Mouse (Mus musculus): ENCODE results near the gene Igdcc4.

DNA sequence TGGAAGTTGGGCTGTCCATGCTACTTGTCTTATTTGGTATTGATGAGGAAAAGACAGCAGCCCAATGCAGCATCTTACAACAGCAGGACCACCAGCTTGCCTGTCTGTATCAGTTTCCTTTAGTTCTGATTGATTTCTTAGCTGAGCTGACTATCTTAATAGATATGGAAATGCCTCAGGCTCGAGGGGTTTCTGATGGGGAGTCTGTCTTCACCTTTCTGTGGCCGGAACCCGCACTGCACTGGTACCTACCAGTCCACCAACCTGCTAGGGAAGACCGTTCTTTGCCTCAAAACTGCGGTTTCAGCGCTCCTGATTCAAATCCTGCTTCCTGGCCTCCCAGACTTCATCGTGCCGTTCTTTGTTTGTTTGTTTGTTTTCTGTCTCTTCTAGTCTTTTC is 60.6 kb downstream of the Igdcc4 start:
- TF ChIP-seq ZNF384 (IDR thresholded peaks at IDR 0.05; ENCODE audit: low read depth, low read length): no peak
- no peak for TF ChIP-seq ZC3H11A (IDR thresholded peaks at IDR 0.05; ENCODE audit: borderline replicate concordance, low read depth, low read length)
- TF ChIP-seq HCFC1 (IDR thresholded peaks at IDR 0.05; ENCODE audit: borderline replicate concordance, insufficient read depth, low read length): no peak
